ENCODE assay signal across 8 mouse cellular contexts in genomic region chr7:139234426-139235188, GRCm38 (mm10). TPM values are rescaled to one million over a fixed set of nuclear protein-coding genes. Genes with fewer than 3 reads are reported as not detected.
DNase-seq lines count a peak whose midpoint lies in the region; ATAC-seq and TF ChIP-seq lines count a peak whose summit lies in the region.

No protein-coding gene starts in this region.

- H3K4me3 ChIP-seq in heart, embryonic 14.5 days (ENCODE audit: control insufficient read depth in 1 of 2, insufficient read depth in 1 of 2, low read depth in 1 of 2, low read length in 2 of 2) = no peak overlapping the region
- no peak overlapping the region for H3K4me3 ChIP-seq in kidney, postnatal 0 days (replicated peaks; ENCODE audit: low read depth, low read length)

- DNase-seq in ovary, adult 18-20 months (ENCODE audit: low spot score) = peak; percentile 65
- no peak for DNase-seq in ovary, postnatal 10 days (ENCODE audit: low spot score)
- peak; percentile 80 for DNase-seq in embryo, embryonic 11 days
- DNase-seq in kidney, postnatal 0 days (ENCODE audit: low spot score) = peak; percentile 81
- DNase-seq in lung, postnatal 25 days (ENCODE audit: low spot score) = peak; percentile 57
- peak; percentile 52 for DNase-seq in skeletal muscle tissue, adult 2 months (ENCODE audit: low read depth, low spot score)

- peak overlapping the region; percentile 33 for H3K4me2 ChIP-seq in heart, embryonic 14.5 days (ENCODE audit: low read length)
- 0 out of 2 replicates have a peak overlapping the region, but pooled peaks have one; percentile 6 for H3K4me2 ChIP-seq in kidney, postnatal 0 days (ENCODE audit: low read length)

- H3K4me1 ChIP-seq in heart, embryonic 14.5 days (ENCODE audit: control insufficient read depth in 2 of 2, insufficient read depth in 2 of 2, low read length in 2 of 2) = peaks cover 26 to 28% of the 10 kb centered on the region in 2 experiments
- H3K4me1 ChIP-seq in kidney, postnatal 0 days (replicated peaks; ENCODE audit: insufficient read depth, low read length) = peaks cover 7% of the 10 kb centered on the region; the same call in 1 of the 2 replicates

- H3K9me3 ChIP-seq in heart, embryonic 14.5 days (ENCODE audit: control insufficient read depth, low read length) = no peaks in the 10 kb centered on the region
- no peaks in the 10 kb centered on the region for H3K9me3 ChIP-seq in kidney, postnatal 0 days (replicated peaks; ENCODE audit: low read length)

- H3K27ac ChIP-seq in heart, embryonic 14.5 days (replicated peaks in 1 of 2; ENCODE audit: control insufficient read depth in 1 of 2, insufficient read depth in 1 of 2, low read depth in 2 of 2, low read length in 2 of 2) = peak overlapping the region; percentile 47 to 73
- peak overlapping the region; percentile 64 for H3K27ac ChIP-seq in kidney, postnatal 0 days

- peak; percentile 53; the same call in 1 of the 2 replicates for TF ChIP-seq CTCF in kidney, postnatal 0 days (IDR thresholded peaks at IDR 0.05; ENCODE audit: low read depth)

- no peaks in the 10 kb centered on the region for H3K27me3 ChIP-seq in heart, embryonic 14.5 days (ENCODE audit: control insufficient read depth, insufficient read depth, low read length)
- no peaks in the 10 kb centered on the region for H3K27me3 ChIP-seq in kidney, postnatal 0 days (ENCODE audit: insufficient read depth, low read length)

- peak; percentile 76 for ATAC-seq in heart, embryonic 14.5 days (ENCODE audit: insufficient number of reproducible peaks, insufficient read depth, low FRiP score, low read depth)
- peak; percentile 77 for ATAC-seq in kidney, postnatal 0 days (replicated peaks; ENCODE audit: low FRiP score, low read depth)
- no peak for ATAC-seq in activated CD4-positive, CD25-positive, alpha-beta regulatory T cell, adult 4 months

- 5% methylated on average over 18 of the region's 18 CpGs for WGBS in heart, embryonic 14.5 days
- 15% methylated on average over 18 of the region's 18 CpGs for WGBS in kidney, postnatal 0 days

- no peak overlapping the region for H3K9ac ChIP-seq in heart, embryonic 14.5 days (ENCODE audit: low read length)
- H3K9ac ChIP-seq in kidney, postnatal 0 days (ENCODE audit: low read depth, low read length) = no peak overlapping the region

- no peaks in the 10 kb centered on the region for H3K36me3 ChIP-seq in heart, embryonic 14.5 days (ENCODE audit: control insufficient read depth, insufficient read depth, low read length)
- H3K36me3 ChIP-seq in kidney, postnatal 0 days (ENCODE audit: insufficient read depth, low read length) = no peaks in the 10 kb centered on the region

RNA-seq across cellular contexts. Expression of gene Pwwp2b, which starts 13.7 kb away (rescaled TPM):
- 6.9 and 7.4 TPM in 2 replicates for polyA plus RNA-seq in heart, embryonic 14.5 days (2014; fragmentation: Nextera tagmentation; extraction: Ambion mirVana)
- 9.4 and 10.2 TPM in 2 replicates for polyA plus RNA-seq in kidney, postnatal 0 days (2015; fragmentation: Nextera tagmentation; extraction: Ambion mirVana)
- polyA plus RNA-seq in activated CD4-positive, CD25-positive, alpha-beta regulatory T cell, adult 4 months (2017; shearing (Covaris generic)) = 1 to 10 TPM; 2.3 to 2.9 TPM

RNA-seq across cellular contexts. Expression of gene Stk32c, which starts 21.5 kb away (rescaled TPM):
- 0.19 TPM in 1 of 2 replicates, not detected in the other for polyA plus RNA-seq in heart, embryonic 14.5 days (2014; fragmentation: Nextera tagmentation; extraction: Ambion mirVana)
- 0.19 and 0.25 TPM in 2 replicates for polyA plus RNA-seq in kidney, postnatal 0 days (2015; fragmentation: Nextera tagmentation; extraction: Ambion mirVana)
- polyA plus RNA-seq in activated CD4-positive, CD25-positive, alpha-beta regulatory T cell, adult 4 months (2017; shearing (Covaris generic)) = under 1 TPM; 0.42 to 0.46 TPM

RNA-seq across cellular contexts. Expression of gene Lrrc27, which starts 21.8 kb away (rescaled TPM):
- 2.7 and 4.8 TPM in 2 replicates for polyA plus RNA-seq in heart, embryonic 14.5 days (2014; fragmentation: Nextera tagmentation; extraction: Ambion mirVana)
- 2.1 and 4.1 TPM in 2 replicates for polyA plus RNA-seq in kidney, postnatal 0 days (2015; fragmentation: Nextera tagmentation; extraction: Ambion mirVana)
- 1 to 10 TPM; 1.2 to 1.8 TPM for polyA plus RNA-seq in activated CD4-positive, CD25-positive, alpha-beta regulatory T cell, adult 4 months (2017; shearing (Covaris generic))
